Mouse (Mus musculus): ENCODE data around the gene Msantd2. TPM values are rescaled to one million over a fixed set of nuclear protein-coding genes. Genes with fewer than 3 reads are reported as not detected.

The Msantd2 gene
- total RNA-seq, 2 experiments from 2014 or later, result 20.5 to 25.6 TPM

DNA sequence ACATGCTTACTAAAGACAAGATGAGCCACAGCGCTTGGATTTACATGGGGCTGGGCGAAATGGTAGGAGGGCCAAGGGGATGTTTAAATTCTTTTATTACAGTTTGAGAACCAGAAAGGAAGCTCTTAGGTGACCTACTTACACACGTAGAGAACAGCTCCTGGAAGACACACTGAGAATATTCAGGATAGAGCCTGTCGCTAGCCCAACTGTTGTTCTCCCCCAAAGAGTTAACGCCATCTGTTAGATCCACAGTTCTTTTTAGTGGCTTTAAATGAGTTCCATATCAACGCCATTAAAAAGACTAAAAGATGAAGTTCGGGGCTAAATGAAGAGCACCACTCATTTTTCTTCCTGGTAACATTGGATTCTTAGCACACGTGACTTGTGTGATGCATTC, 29.9 kb downstream of the Msantd2 start:
- no peak overlapping the region for H3K4me3 ChIP-seq
- peak overlapping the region; percentile 39; the same call in 1 of the 2 replicates for H3K27ac ChIP-seq
- DNase-seq (ENCODE audit: low spot score in 2 of 2), result no peak
- no peak for TF ChIP-seq CTCF (conservative IDR thresholded peaks at IDR 0.05)

DNA sequence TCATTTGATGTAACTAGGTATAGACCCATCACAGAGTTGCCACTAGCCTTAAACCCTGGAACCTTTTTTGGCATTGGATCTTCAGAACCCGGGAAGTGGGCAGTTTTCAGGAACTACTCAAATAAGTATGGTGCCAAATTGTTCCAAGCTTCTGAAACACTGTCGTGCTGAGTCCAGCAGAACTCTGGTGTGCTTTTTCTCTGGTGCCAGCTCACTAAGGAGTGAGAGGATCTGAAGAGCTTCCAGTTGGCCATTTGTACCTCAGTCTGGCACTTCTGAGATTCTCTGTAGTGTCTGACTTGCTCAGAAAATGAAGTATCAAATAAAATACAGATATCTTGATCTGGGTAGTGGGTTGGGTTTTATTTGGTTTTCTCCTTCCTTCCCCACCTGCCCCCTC, 30.9 kb downstream of the Msantd2 start:
- no peak for TF ChIP-seq CTCF (conservative IDR thresholded peaks at IDR 0.05)
- DNase-seq (ENCODE audit: low spot score in 2 of 2), result no peak
- Histone ChIP-seq H3K27ac (no peak overlapping the region), H3K4me3 (no peak overlapping the region)

GRCm38 (mm10) chr9:37525461-37525860, 36.3 kb downstream of the Msantd2 start:
- DNase-seq (ENCODE audit: low spot score in 2 of 2), result no peak
- Histone ChIP-seq H3K27ac (no peak overlapping the region), H3K4me3 (no peak overlapping the region)
- no peak for TF ChIP-seq CTCF (conservative IDR thresholded peaks at IDR 0.05)

DNA sequence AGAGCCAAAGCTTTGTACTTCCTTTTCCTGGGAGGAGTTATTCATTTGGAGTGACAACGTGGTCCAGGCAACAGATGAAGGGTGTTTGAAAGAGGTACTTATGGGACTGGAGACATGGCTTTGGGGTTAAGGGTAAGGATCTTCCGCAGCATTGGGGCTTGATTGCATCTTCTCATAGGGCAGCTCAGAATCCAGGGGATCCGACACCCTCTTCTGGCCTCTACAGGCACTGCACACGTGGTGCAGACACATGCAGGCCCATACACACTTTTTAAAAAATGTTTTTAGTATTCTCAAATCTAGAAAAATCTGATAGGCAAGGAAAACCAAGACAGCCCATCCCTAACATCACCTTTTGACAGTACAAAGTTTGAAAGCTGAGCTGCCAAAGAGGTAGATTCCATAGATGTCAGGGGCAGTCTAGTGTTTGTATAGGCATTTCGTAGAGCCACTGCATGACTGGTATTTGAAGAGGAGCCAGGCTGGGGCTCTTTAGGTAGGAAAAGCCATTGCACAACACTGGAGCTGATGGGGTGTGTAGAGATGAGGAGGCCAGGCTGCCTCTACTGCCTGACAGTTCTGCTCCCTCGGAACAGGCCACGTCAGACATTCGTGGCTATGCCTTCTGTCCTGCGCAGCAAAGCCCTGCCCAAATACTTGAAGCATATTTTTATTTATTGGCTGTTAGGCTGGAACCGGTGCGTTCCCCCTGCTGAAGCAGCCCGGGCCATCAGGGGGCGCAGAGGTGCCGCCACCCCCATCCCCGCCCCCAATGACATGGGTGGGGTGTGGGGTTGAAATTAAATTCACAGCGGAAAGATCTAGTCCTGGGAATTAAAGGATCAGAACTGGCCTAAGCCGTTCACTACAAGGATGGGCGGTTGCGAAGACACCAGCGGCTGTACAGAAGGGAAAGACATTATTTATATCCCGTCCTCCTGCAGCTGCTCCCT, 37.6 kb downstream of the Msantd2 start:
- DNase-seq (ENCODE audit: low spot score in 2 of 2), result no peak

DNA sequence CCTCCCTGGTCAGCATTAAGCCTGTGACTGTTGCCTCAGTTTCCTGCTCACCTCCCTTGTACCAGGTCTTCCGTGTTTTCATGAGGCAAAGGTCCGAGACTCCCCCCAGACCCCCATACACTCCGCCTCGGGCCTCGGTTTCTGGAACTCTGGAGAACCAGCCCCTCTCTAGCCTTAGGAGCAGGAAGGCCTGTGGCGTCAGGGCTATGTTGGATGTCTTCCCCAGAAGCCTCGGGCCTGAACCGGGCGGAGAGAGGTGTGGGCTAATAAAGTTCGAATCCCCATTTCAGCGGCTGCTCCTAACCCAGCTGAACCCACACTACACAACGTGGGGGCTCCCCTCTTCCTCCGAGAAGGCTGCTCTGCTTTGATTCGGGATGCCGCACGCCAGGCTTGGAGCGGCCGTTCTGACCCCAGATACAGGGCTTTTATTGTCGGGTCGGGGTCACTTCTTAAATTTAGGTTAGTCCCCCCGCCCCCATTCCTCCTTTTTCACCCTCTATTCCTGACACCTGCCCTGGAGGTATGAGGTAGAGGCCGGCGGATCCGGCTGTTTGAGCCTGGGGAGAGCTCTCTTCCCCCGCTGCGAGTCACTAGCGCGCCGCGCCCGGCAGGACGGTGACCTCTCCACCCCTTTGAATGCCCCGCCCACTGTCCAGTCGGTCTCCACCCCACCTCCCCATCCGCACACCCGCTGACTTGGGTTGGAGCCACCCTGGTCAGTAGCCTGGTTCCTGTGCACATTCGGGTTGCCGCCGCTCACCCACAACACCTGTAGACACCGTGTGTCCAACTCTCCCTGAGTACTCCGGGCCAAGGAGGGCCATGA, 38.5 kb downstream of the Msantd2 start, which contains the start of gene Esam:
Gene Esam, plus strand, starts transcription at position 683 of the 829 bp plus-strand sequence.
- no peak; the same call in 1 of the 2 replicates for TF ChIP-seq CTCF (conservative IDR thresholded peaks at IDR 0.05)
- H3K4me3 ChIP-seq, result peak within 1 kb of the TSS; percentile 56
- no peak for DNase-seq (ENCODE audit: low spot score in 2 of 2)
- peak within 1 kb of the TSS; percentile 73 for H3K27ac ChIP-seq

More for the DNA sequence above, 37.6 kb downstream of the Msantd2 start:
- H3K4me3 ChIP-seq, result peak overlapping the region; percentile 36
- TF ChIP-seq CTCF (conservative IDR thresholded peaks at IDR 0.05), result peak; percentile 60
- H3K27ac ChIP-seq, result peak overlapping the region; percentile 73

GRCm38 (mm10) chr9:37528225-37528970, 39.3 kb downstream of the Msantd2 start:
- peak overlapping the region; percentile 56 for H3K4me3 ChIP-seq
- no peak for DNase-seq (ENCODE audit: low spot score in 2 of 2)
- H3K27ac ChIP-seq, result peak overlapping the region; percentile 68
- no peak for TF ChIP-seq CTCF (conservative IDR thresholded peaks at IDR 0.05)

- peak; percentile 62 for TF ChIP-seq CTCF (conservative IDR thresholded peaks at IDR 0.05)
- no peak for DNase-seq (ENCODE audit: low spot score in 2 of 2)
- Histone ChIP-seq H3K27ac (peak overlapping the region; percentile 68), H3K4me3 (peak overlapping the region; percentile 56)
Measured at GRCm38 (mm10) chr9:37530031-37530887, 41.1 kb downstream of the Msantd2 start.

DNA sequence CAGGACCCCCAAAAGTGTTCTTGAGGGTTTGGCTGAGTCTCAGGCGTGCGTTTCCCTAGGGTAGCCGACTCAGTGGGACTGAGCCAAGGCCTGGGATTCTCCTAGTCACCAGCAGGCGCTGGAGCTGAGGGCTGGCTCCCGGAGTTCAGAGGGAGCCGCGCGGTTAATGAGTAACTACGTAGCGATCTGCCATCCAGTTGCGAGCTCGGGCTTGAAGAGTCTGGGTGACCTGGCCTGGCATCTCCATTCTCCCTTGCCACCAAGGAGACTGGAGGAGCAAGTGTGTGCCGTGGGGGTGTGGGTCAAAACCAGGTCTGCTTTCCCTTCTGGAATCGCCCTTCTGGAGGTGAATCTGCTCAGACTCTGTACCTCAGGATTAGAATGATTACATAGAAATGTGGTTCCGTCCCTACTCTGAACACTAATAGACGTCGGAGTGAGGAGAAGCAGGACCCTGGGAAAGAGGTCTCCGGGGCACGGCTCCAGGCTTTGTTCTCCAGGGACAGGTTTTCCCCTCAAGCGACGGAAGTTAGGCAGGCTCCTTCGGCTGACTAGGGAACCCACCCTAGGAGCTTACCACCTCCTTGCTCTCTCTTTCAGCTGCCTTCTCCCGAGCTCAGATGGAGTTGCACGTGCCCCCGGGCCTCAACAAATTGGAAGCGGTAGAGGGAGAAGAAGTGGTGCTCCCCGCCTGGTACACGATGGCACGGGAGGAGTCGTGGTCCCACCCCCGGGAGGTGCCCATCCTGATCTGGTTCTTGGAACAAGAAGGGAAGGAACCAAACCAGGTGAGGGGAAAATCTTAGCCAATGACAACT, 42.0 kb downstream of the Msantd2 start:
- peak overlapping the region; percentile 61 for H3K27ac ChIP-seq
- TF ChIP-seq CTCF (conservative IDR thresholded peaks at IDR 0.05), result peak; percentile 78

DNA sequence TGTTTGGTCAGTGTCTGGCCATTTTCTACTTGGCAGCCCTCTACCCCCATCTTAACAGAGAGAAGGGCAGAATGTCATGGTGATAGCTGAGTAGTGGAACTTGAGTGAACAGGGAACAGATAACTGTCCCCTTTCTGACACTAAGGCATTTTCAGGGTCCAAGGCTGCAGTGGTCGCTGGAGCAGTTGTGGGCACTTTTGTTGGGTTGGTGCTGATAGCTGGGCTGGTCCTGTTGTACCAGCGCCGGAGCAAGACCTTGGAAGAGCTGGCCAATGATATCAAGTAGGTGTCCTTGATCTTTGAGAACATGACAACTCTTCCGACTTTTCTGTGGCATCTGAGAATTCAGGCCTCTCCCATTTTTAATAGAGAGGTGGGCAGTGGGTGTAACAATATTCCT, 47.7 kb downstream of the Msantd2 start:
- H3K27ac ChIP-seq, result no peak overlapping the region
- DNase-seq (ENCODE audit: low spot score in 2 of 2), result no peak
- no peak for TF ChIP-seq CTCF (conservative IDR thresholded peaks at IDR 0.05)
- no peak overlapping the region for H3K4me3 ChIP-seq

More for the DNA sequence above, 42.0 kb downstream of the Msantd2 start:
- DNase-seq (ENCODE audit: low spot score in 2 of 2), result no peak
- H3K4me3 ChIP-seq, result peak overlapping the region; percentile 56

DNA sequence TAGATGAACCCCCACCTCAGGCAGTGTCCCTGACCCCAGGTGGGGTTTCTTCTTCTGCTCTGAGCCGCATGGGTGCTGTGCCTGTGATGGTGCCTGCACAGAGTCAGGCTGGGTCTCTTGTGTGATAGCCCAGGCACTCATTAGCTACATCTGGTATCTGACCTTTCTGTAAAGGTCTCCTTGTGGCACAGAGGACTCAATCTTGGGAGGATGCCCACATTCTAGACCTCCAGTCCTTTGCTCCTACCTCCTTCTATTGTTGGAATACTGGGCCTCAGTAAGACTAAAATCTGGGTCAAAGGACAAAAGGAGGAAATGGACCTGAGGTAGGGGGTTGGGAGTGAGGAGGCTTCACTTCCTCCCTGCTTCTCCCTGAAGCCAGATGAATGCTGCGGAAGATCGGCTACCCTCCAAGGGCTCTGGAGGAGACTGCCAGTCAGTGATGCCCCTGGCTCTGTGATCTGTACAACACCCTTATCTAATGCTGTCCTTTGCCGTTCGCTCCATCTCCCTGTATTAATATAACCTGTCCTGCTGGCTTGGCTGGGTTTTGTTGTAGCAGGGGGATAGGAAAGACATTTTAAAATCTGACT, 48.6 kb downstream of the Msantd2 start:
- no peak overlapping the region for H3K4me3 ChIP-seq
- no peak overlapping the region for H3K27ac ChIP-seq
- TF ChIP-seq CTCF (conservative IDR thresholded peaks at IDR 0.05), result no peak
- DNase-seq (ENCODE audit: low spot score in 2 of 2), result no peak

Data from layer of hippocampus, adult 2 months (tissue).